Mouse (Mus musculus) bone marrow, adult 2 months (tissue): Measurements from ENCODE around the gene Tes3-ps.

Experiments
- CTCF ChIP-seq: fragments of 200-500 bp; IDR thresholded peaks from 2 replicates; pipeline ENCODE4 v1.5.1; 2011; ENCODE audit warnings: low read length, control low read depth; ENCODE audit not compliant: control insufficient read depth, insufficient read depth
- POLR2A ChIP-seq: fragments of 200-500 bp; IDR thresholded peaks from 2 replicates; pipeline ENCODE4 v1.6.1; 2011; ENCODE audit warnings: low read depth, mild to moderate bottlenecking, control low read depth, low read length, borderline replicate concordance; ENCODE audit not compliant: control insufficient read depth

GRCm38 (mm10) chr13:49462921-49463320 lies 30.2 kb upstream of the Tes3-ps start:
- no peak for TF ChIP-seq CTCF
- no peak for TF ChIP-seq POLR2A
